Mouse (Mus musculus): ENCODE results near the gene Rin3.

DNA sequence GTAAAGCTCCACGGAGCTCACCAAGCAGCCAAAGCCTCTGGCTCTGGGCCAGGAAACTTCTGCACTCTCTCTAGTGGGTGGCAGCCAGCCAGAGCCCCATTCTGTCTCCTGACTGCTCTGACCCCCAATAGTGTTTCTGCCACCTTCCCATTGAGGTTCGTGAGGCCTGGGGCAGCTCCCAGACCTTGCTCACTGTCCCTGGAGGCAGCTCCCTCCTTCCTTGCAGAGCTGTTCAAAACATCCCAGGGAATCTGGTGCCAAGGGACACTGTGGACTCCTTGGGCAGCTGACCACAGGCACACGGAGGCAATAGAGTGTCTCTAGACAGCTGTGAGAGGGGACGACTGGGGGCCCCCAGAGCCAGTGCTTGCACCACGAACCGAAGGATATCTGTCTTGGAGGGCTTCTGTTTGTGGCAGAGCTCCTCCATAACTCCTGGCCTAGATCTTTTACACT lies 25.2 kb downstream of the Rin3 start:
- TF ChIP-seq EP300 (optimal IDR thresholded peaks at IDR 0.05) (no peak), CTCF (IDR thresholded peaks at IDR 0.05; ENCODE audit: low read depth) (no peak)
